Mouse (Mus musculus) embryonic facial prominence, embryonic 11.5 days (tissue): Measurements from ENCODE around the gene Ago3. TPM values are rescaled to one million over a fixed set of nuclear protein-coding genes. Genes with fewer than 3 reads are reported as not detected.
A peak's percentile ranks its signal among the peaks of the same experiment; 100 is the strongest.

ENCODE experiments used
- ATAC-seq: fragments of 200-750 bp; cut with Nextera tagmentation; replicated peaks from 2 replicates; pipeline ENCODE4 v1.8.0; 2017; ENCODE audit warnings: low read depth; ENCODE audit not compliant: insufficient number of reproducible peaks, low FRiP score, low TSS enrichment
- DNase-seq: peaks from one replicate; pipeline ENCODE4 v3.0.0-alpha.2; 2015; ENCODE audit warnings: low spot score
- H3K27ac ChIP-seq: fragments of 300-500 bp; sonication (generic); replicated peaks from 2 replicates; pipeline ENCODE4 v1.5.1; 2014; ENCODE audit warnings: mild to moderate bottlenecking, low read depth, low read length, control low read depth
- H3K27me3 ChIP-seq: fragments of 300-500 bp; sonication (generic); 2 replicates; pipeline ENCODE4 v1.6.1; 2014; ENCODE audit warnings: mild to moderate bottlenecking, low read length, moderate library complexity, mixed read lengths; ENCODE audit not compliant: control insufficient read depth, insufficient read depth
- H3K36me3 ChIP-seq: fragments of 300-500 bp; sonication (generic); replicated peaks from 2 replicates; pipeline ENCODE4 v1.6.1; 2014; ENCODE audit warnings: low read depth, mild to moderate bottlenecking, low read length, moderate library complexity, mixed read lengths; ENCODE audit not compliant: control insufficient read depth, insufficient read depth
- H3K4me1 ChIP-seq: fragments of 300-500 bp; sonication (generic); 2 replicates; pipeline ENCODE4 v1.6.1; 2014; ENCODE audit warnings: low read length, mixed read lengths; ENCODE audit not compliant: control insufficient read depth, insufficient read depth
- H3K4me2 ChIP-seq: fragments of 300-500 bp; sonication (generic); 2 replicates; pipeline ENCODE4 v1.6.1; 2014; ENCODE audit warnings: low read depth, mild to moderate bottlenecking, control low read depth, low read length, moderate library complexity
- H3K4me3 ChIP-seq: fragments of 300-500 bp; sonication (generic); 2 replicates; pipeline ENCODE4 v1.5.1; 2014; ENCODE audit warnings: low read depth, low read length, control low read depth
- H3K9ac ChIP-seq: fragments of 300-500 bp; sonication (generic); replicated peaks from 2 replicates; pipeline ENCODE4 v1.6.1; 2014; ENCODE audit warnings: mild to moderate bottlenecking, control low read depth, low read length
- H3K9me3 ChIP-seq: fragments of 300-500 bp; sonication (generic); replicated peaks from 2 replicates; pipeline ENCODE4 v1.6.1; 2016; ENCODE audit warnings: mild to moderate bottlenecking, low read length, inconsistent platforms, mixed read lengths; ENCODE audit not compliant: control insufficient read depth
- WGBS: fragments of 180-500 bp; shearing (Covaris S2); extraction: QIAGEN DNeasy Blood & Tissue Kit; methylation state at CpG from one replicate; pipeline ENCODE4 v1.1.7; 2014; 5-methylcytosine and 5-hydroxymethylcytosine counted together
- polyA plus RNA-seq: library from polyadenylated mRNA; unstranded; fragments of >200 nt; fragmentation: Nextera tagmentation; extraction: Ambion mirVana; gene quantifications from 2 replicates; pipeline ENCODE4 v1.2.1, GENCODE M21; 2014

The Ago3 gene
- polyA plus RNA-seq, 1 experiment from 2014 or later, result 12.8 TPM

GRCm38 (mm10) chr4:126295937-126296336 is 133.4 kb downstream of the Ago3 start:
- DNase-seq (no peak), ATAC-seq (no peak)
- H3K4me2 ChIP-seq, result peak overlapping the region; percentile 66; the same call in 1 of the 2 replicates
- peaks cover 4% of the 10 kb centered on the region; the same call in 1 of the 2 replicates for H3K27me3 ChIP-seq
- 44% methylated on average over 4 of the region's 4 CpGs for WGBS
- H3K4me3 ChIP-seq, result no peak overlapping the region
- peaks cover 16% of the 10 kb centered on the region for H3K4me1 ChIP-seq
- H3K9ac ChIP-seq, result no peak overlapping the region
- H3K9me3 ChIP-seq, result no peaks in the 10 kb centered on the region
- H3K27ac ChIP-seq, result no peak overlapping the region
- no peaks in the 10 kb centered on the region for H3K36me3 ChIP-seq

GRCm38 (mm10) chr4:126295152-126295551 is 134.2 kb downstream of the Ago3 start:
- Histone ChIP-seq H3K4me3 (no peak overlapping the region), H3K4me1 (peaks cover 11% of the 10 kb centered on the region), H3K9me3 (no peaks in the 10 kb centered on the region), H3K27ac (no peak overlapping the region), H3K9ac (no peak overlapping the region), H3K27me3 (peaks cover 4% of the 10 kb centered on the region; the same call in 1 of the 2 replicates), H3K36me3 (no peaks in the 10 kb centered on the region), H3K4me2 (no peak overlapping the region)
- 75% methylated on average over 6 of the region's 6 CpGs for WGBS
- DNase-seq (no peak), ATAC-seq (no peak)

GRCm38 (mm10) chr4:126291196-126291595 is 138.2 kb downstream of the Ago3 start:
- no peaks in the 10 kb centered on the region for H3K9me3 ChIP-seq
- no peak for DNase-seq
- H3K27ac ChIP-seq, result no peak overlapping the region
- H3K4me2 ChIP-seq, result no peak overlapping the region
- H3K9ac ChIP-seq, result no peak overlapping the region
- no peaks in the 10 kb centered on the region for H3K36me3 ChIP-seq
- H3K4me1 ChIP-seq, result 0 out of 2 replicates have a peak, but pooled peaks cover 2% of the 10 kb centered on the region
- no peak overlapping the region for H3K4me3 ChIP-seq
- peaks cover 13% of the 10 kb centered on the region for H3K27me3 ChIP-seq
- WGBS, result 20% methylated on average over 13 of the region's 13 CpGs
- ATAC-seq, result no peak

- Histone ChIP-seq H3K27me3 (peaks cover 16% of the 10 kb centered on the region), H3K4me1 (0 out of 2 replicates have a peak, but pooled peaks cover 2% of the 10 kb centered on the region), H3K27ac (no peak overlapping the region), H3K36me3 (no peaks in the 10 kb centered on the region), H3K4me2 (no peak overlapping the region), H3K9me3 (no peaks in the 10 kb centered on the region), H3K4me3 (no peak overlapping the region), H3K9ac (no peak overlapping the region)
- ATAC-seq, result no peak
- WGBS, result 76% methylated on average over 8 of the region's 8 CpGs
- no peak for DNase-seq
These were observed 139.0 kb downstream of the Ago3 start for GRCm38 (mm10) chr4:126290314-126290713.

GRCm38 (mm10) chr4:126288085-126288666 is 141.2 kb downstream of the Ago3 start:
- Histone ChIP-seq H3K4me2 (no peak overlapping the region), H3K27ac (no peak overlapping the region), H3K36me3 (no peaks in the 10 kb centered on the region), H3K27me3 (peaks cover 16% of the 10 kb centered on the region), H3K4me3 (no peak overlapping the region), H3K9ac (no peak overlapping the region), H3K4me1 (0 out of 2 replicates have a peak, but pooled peaks cover 2% of the 10 kb centered on the region), H3K9me3 (no peaks in the 10 kb centered on the region)
- DNase-seq (no peak), ATAC-seq (no peak)
- 41% methylated on average over 17 of the region's 17 CpGs for WGBS

GRCm38 (mm10) chr4:126287302-126287995 is 141.9 kb downstream of the Ago3 start:
- H3K4me3 ChIP-seq, result peak overlapping the region; percentile 45
- H3K9me3 ChIP-seq, result no peaks in the 10 kb centered on the region
- H3K4me2 ChIP-seq, result peak overlapping the region; percentile 8
- no peaks in the 10 kb centered on the region for H3K36me3 ChIP-seq
- 0 out of 2 replicates have a peak, but pooled peaks cover 2% of the 10 kb centered on the region for H3K4me1 ChIP-seq
- whole genome bisulfite sequencing, result 32% methylated on average over 11 of the region's 11 CpGs
- DNase-seq (no peak), ATAC-seq (no peak)
- peaks cover 16% of the 10 kb centered on the region for H3K27me3 ChIP-seq
- H3K9ac ChIP-seq, result no peak overlapping the region
- H3K27ac ChIP-seq, result no peak overlapping the region

GRCm38 (mm10) chr4:126286492-126286891 is 142.9 kb downstream of the Ago3 start, which contains the start of gene Col8a2:
Col8a2 (plus strand) TSS chr4:126286793.
- ATAC-seq (no peak), DNase-seq (peak; percentile 39)
- Histone ChIP-seq H3K36me3 (no peaks in the 10 kb centered on the region), H3K4me2 (peak within 1 kb of the TSS; percentile 65), H3K9me3 (no peaks in the 10 kb centered on the region), H3K4me1 (0 out of 2 replicates have a peak, but pooled peaks cover 2% of the 10 kb centered on the region), H3K27ac (peak within 1 kb of the TSS; percentile 47; the same call in 1 of the 2 replicates), H3K4me3 (peak within 1 kb of the TSS; percentile 45), H3K27me3 (peaks cover 16% of the 10 kb centered on the region), H3K9ac (peak within 1 kb of the TSS; percentile 60)
- WGBS, result 2% methylated on average over 36 of the region's 42 CpGs

- Histone ChIP-seq H3K9me3 (no peaks in the 10 kb centered on the region), H3K27ac (no peak overlapping the region), H3K27me3 (peaks cover 16% of the 10 kb centered on the region), H3K9ac (no peak overlapping the region), H3K4me1 (no peaks in the 10 kb centered on the region), H3K4me2 (no peak overlapping the region), H3K36me3 (no peaks in the 10 kb centered on the region), H3K4me3 (no peak overlapping the region)
- DNase-seq (no peak), ATAC-seq (no peak)
- WGBS, result 90% methylated on average over 8 of the region's 8 CpGs
These were observed 145.8 kb downstream of the Ago3 start for GRCm38 (mm10) chr4:126283582-126283981.
